Mouse (Mus musculus): ENCODE results near the gene C2cd4d. TPM values are rescaled to one million over a fixed set of nuclear protein-coding genes. Genes with fewer than 3 reads are reported as not detected.

Gene C2cd4d
- polyA plus RNA-seq, 2 experiments from 2014 or later = not detected

Other genes with a start within 250 kb of the C2cd4d start
- gene Gm10696, start 184.2 kb upstream of the C2cd4d start, polyA plus RNA-seq (2017; shearing (Covaris generic)) = not detected
- not detected for gene Gm5286, start 165.7 kb upstream of the C2cd4d start, polyA plus RNA-seq (2017; shearing (Covaris generic))
- not detected for gene Gm4778, start 98.4 kb upstream of the C2cd4d start, polyA plus RNA-seq (2017; shearing (Covaris generic))
- gene Them4, start 52.3 kb upstream of the C2cd4d start, polyA plus RNA-seq (2017; shearing (Covaris generic)) = 1 to 10 TPM; 6.3 to 8.2 TPM
- not detected for gene Them5, start 20.3 kb upstream of the C2cd4d start, polyA plus RNA-seq (2017; shearing (Covaris generic))
- gene Rorc, start 10.4 kb downstream of the C2cd4d start, polyA plus RNA-seq (2017; shearing (Covaris generic)) = 1 to 10 TPM; 6.5 to 7.4 TPM
- 1 to 10 TPM in 1 of 2 experiments, under 1 TPM in 1; 0.29 to 1.4 TPM for gene Lingo4, start 36.1 kb downstream of the C2cd4d start, polyA plus RNA-seq (2017; shearing (Covaris generic))
- 1 to 10 TPM; 4.9 to 6.1 TPM for gene Tdrkh, start 50.8 kb downstream of the C2cd4d start, polyA plus RNA-seq (2017; shearing (Covaris generic))
- gene Mrpl9, start 80.9 kb downstream of the C2cd4d start, polyA plus RNA-seq (2017; shearing (Covaris generic)) = 10 to 100 TPM; 52.3 to 63.6 TPM
- under 1 TPM in 1 of 2 experiments, not detected in 1; 0.74 TPM for gene Oaz3, start 81.5 kb downstream of the C2cd4d start, polyA plus RNA-seq (2017; shearing (Covaris generic))
- under 1 TPM; 0.52 to 0.57 TPM for gene Celf3, start 115.9 kb downstream of the C2cd4d start, polyA plus RNA-seq (2017; shearing (Covaris generic))
- 1 to 10 TPM in 1 of 2 experiments, not detected in 1; 1.3 TPM for gene Riiad1, start 117.9 kb downstream of the C2cd4d start, polyA plus RNA-seq (2017; shearing (Covaris generic))
- gene Snx27, start 220.3 kb downstream of the C2cd4d start, polyA plus RNA-seq (2017; shearing (Covaris generic)) = 10 to 100 TPM; 13.2 to 16.0 TPM